Mouse (Mus musculus) mature B cell (primary cell): ENCODE results near the gene Arhgef15.
"Not testable (repeated sequence)": the region's sequence is repeated elsewhere in the genome, so short reads cannot be mapped to it uniquely, and the experiment has no call there.

Experiments
- in situ Hi-C: fragments of 300-500 bp; cut with MboI; formaldehyde crosslinking; loops from 2 replicates; pipeline ENCODE4 v1.14.3; 2019

The Arhgef15 gene

DNA sequence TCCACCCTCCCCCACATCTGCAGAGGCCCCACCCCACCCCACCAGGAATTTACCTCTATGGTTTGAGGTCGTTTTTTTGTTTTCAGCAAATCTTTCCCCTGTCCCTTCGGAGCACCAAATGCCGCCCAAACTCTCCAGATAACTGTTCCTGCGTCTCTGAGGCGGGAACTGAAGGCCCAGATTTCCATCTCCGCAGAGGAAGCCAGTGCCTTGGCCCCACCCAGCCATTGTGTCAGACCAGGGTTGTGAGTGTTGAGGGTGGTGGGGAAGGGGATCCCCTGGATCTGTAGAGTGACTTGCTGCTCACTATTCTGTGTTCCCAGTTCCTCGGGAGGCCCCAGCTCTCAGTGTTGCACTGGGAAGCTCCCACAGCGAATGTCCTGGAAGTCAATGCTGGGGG lies at the start of gene Arhgef15:
Arhgef15 (minus strand) TSS at position 173 of the 400 bp plus-strand sequence.
- in situ Hi-C loops = no loop called here

DNA sequence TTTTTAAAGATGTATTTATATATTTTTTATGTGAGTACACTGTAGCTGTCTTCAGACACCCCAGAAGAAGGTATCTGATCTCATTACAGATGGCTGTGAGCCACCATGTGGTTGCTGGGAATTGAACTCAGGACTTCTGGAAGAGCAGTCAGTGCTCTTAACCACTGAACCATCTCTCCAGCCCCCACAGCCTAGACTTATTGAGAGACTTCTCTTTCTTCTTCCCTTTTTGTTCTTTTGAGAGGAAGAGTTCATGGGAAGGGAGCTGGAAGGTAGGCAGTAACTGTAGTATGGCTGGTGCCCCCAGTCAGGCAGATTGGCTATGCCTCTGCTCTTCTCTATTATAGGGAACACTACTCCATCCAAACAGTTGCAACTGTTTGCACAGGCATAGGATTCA lies 49.3 kb upstream of the Arhgef15 start:
- in situ Hi-C loops = not testable (repeated sequence)

DNA sequence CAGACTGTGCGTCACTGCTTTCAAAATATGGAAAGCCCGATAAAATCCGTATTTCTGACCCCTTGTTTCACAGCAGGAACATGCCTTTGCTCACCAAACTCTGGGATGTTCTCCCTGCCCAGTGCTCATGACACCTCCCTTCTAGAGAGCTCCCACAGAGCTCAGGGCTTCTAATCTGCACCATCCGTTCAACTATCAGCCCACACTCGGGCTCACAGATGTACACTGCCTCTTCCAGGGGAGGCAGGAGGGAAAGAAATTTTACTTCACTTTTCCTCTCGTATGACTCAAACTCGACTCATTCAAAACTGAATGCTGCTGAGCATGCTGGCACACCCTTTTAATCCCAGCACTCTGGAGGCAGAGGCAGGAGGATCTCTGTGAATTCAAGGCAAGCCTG lies 47.9 kb upstream of the Arhgef15 start:
- in situ Hi-C loops = no loop called here

DNA sequence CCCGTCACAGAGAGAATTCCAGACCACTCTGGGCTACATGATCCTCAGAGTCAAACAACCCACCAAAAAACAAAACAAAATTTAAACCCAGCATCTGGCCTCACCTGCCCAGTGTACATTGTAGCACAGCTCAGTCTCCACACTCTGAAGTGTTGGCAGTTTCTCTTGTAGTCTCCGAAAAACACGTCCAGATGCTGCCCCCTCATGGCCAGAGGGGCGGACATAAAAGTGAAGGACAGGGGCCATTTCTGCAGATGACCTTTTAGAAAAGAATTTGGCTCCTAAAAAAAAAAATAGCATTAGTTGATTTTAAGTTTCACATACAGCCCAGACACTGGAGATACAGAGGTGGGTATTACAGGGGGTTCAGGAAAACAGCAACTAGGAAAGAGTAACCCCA lies 46.3 kb upstream of the Arhgef15 start:
- in situ Hi-C loops = no loop called here

DNA sequence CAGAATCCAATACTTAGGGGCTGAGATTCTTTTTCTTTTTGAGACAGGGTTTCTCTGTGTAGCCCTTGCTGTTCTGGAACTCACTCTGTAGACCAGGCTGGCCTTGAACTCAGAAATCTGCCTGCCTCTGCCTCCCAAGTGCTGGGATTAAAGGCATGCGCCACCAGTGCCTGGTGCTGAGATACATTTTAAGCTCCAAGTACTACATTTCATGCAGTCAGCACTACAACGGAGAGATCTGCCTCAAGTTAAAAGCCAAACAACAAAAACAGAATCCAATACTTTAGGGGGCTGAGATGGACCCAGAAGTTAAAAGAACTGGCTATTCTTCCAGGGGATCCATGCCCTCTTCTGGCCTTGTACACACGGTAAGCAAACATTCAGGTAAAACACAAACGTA lies 45.5 kb upstream of the Arhgef15 start:
- in situ Hi-C loops = not testable (repeated sequence)

DNA sequence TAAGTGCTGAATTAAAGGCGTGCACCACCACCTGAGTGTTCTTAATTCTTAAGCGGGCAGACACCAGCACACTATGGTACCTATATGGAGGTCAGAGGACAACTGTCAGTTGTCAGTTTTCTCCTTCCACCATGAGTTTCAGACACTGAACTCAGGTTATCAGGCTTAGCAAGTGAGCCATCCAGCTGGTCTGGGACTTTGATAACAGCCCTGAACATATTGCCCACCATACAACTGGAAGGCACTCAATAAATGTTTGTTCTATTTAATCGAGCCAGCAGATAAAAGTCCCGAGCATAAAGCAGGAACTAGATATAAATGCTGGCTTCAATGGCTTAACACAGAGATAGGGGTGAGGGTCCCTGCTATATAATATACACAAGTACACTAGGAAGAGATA lies 39.8 kb upstream of the Arhgef15 start:
- in situ Hi-C loops = no loop called here

DNA sequence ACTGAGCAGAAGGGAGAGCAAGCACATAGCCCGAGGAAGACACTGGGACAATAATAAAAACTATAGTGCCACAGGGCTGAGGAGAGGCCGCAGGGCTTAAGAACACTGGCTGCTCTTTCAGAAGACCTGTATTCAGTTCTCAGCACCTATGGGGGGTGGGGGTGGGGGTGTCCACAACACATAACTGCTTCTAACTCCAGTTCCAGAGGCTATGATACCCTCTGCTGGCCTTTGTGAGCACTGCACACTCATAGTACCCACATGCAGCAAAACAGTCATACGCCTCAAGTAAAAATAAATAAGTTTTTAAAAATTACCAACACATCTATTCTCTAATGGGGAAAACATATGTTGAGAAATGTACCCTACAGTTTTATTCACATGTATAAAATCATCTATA lies 37.1 kb upstream of the Arhgef15 start:
- in situ Hi-C loops = no loop called here

DNA sequence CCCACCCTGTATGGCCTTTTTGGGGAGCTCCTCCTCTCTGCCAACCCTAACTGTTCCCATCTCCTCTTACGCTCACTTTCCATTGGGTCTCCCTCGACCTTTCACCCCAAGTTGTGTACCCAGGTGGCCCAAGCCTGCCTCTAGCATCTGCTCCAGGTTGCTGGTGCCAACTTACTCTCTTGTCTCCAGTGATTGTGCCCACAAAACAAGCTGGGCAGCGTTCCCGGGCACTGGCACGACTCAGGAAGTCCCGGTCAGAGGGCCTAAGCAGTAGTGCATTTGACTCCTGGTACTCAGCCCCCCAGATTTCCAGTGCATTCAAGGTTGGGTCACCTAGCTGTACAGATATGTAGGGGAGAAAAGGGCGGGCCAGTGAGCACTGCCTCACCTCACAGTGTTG lies 35.8 kb upstream of the Arhgef15 start:
- in situ Hi-C loops = no loop called here

DNA sequence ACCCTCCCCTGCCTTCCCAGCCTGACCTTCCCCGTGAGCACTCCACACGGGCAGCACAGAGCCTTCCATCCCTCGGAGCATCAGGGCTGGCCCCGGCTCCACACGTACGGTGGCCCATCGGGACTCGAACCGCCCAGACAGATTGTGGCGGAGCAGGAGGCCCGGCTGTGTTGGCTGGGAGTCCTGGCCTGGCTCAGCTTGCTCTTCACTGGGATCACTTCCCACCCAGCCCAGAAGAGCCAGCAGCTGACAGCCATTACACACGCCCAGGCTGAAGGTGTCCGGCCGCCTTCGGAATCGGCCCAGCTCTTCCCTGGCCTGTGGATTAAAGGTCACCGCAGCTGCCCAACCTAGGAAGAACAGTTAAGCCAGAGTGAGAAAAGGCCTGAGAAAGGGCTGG lies 31.1 kb upstream of the Arhgef15 start:
- in situ Hi-C loops = loop anchor here (5.0 kb wide), 1 partner anchor 81 kb away; no protein-coding TSS in a partner anchor

DNA sequence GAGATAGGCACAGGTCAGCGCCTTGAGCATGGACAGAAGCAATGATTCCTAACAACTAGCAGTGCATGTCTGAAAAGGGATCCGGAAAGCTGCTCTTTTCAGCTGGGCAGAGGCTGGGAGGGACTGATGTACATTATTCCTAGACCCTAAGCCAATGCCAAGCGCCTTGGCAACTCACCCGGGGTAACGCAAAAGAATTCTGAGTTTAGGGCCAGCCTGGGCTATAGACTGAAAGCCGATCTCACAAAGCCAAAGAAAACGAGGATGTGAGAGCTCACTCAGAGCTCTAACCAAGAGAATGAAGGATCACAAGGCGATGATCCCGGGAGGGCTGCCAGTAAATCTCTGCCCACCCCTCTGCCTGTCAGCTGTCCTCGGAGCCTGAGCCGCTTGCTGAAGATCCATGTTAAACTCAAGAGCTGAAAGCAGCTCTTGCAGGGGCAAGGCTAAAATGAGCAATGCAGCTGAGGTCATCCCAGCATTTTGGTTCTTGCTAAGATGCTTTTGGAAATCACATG lies 30.1 kb upstream of the Arhgef15 start:
- in situ Hi-C loops = loop anchor here (5.0 kb wide), 1 partner anchor 80 kb away; no protein-coding TSS in a partner anchor

DNA sequence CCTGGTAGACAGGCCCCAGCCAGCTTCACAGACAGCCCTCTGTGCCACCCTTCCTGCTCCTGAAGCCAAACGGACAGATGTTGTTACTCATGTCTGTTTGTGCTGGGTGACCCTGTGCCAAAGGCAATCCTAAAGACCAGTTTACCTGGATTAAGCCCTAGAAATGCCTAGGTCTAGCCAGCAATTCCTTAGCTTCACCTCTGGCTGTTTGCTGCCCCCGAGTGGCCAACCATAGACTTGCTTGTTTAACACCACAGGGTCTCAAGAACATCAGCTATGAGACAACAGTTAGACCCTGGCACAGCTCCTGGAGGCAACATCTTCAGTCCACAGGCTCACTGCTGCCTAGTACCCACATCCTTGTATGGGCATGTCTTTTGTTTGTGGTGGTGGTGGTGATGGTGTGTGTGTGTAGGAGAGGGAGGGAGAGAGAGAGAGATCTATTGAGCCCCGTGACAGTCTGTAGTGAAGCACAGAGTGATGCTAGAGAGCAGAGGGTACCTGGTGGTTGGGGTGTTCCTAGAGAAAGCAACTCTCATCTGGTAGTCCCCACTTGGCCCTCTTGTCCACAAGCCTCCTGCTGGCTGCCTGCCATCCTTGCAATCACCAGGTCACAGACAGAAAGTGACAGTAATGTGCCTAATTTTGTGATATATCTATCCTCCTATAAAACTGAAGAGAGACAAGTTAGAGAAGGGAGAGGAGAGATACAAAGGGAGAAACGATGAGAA lies 25.5 kb upstream of the Arhgef15 start:
- in situ Hi-C loops = no loop called here

DNA sequence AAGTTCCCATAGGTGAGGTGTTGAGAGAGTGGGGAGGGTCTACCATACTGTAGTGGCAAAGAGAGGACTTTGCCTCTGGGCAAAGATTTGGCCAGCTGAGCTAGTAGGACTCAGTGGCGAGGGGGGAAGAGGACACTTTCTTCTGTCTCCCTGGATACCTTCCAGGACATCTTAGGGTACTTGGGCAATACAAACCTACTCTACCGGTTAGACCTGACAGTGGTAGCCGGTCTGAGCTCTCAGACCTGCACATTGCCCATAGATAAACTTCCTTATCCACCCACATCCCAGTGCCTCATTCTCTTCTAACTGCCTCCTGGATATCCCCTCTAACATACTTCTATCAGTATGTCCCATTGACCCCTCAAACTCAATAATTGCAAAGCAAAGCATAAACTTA lies 23.6 kb upstream of the Arhgef15 start:
- in situ Hi-C loops = no loop called here

DNA sequence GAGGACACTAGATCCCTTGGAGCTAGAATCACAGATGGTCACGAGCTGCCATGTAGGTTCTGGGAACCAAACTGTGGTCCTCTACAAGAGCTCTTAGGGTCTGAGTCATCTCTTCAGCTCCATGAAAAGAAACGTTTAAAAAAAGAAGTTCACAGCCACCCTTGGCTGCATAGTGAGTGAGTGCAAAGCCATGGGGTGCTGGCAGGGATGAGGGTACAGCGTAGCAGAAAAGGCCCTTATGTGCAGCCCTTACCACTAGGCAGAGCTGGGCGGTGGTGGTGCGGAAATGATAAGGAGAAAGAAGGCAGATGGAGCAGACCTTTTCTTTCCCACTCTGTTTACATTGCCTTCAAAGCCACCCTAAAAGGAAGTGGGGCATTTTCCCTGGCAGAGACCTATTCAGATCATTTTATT lies 22.0 kb upstream of the Arhgef15 start:
- in situ Hi-C loops = no loop called here

DNA sequence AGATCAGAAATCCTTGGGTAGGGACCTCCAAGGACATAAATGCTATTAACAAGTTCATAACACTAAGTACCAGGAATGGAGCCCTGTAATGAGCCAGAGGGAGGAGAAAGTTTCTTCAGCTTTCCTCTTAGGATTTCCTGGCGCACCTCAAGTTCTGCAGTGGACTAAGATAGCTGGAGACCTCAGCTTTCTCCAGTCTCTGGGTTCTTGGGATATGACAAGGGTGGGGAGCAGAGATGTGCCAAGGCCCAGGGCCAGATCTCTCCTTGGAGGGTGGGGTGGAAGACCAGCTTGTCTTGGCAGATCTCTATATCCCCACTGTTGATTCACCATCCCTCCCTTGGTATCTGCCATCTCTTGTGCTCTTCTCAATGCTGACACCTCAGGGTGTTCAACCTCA lies 18.3 kb upstream of the Arhgef15 start:
- in situ Hi-C loops = no loop called here

DNA sequence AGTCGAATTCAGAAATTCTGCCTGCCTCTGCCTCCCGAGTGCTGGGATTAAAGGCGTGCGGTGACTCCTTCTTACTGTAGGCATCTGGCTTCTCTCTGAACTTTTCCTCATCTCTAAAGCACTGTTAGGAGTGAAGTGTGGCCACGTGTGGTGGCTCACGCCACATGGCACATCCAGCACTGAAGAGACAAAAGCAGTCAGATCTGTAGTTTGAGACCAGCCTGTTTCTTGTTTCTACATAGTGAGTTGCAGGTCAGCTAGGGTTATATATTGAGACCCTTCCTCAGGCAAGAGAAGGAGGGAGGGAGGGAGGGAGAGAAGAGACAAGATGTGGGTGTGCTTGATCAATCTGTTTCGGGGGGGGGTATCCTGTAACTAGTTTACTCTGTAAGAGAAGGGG lies 17.8 kb upstream of the Arhgef15 start, which contains the start of gene Rangrf:
Rangrf (minus strand) TSS at position 101 of the 400 bp plus-strand sequence.
- in situ Hi-C loops = no loop called here

DNA sequence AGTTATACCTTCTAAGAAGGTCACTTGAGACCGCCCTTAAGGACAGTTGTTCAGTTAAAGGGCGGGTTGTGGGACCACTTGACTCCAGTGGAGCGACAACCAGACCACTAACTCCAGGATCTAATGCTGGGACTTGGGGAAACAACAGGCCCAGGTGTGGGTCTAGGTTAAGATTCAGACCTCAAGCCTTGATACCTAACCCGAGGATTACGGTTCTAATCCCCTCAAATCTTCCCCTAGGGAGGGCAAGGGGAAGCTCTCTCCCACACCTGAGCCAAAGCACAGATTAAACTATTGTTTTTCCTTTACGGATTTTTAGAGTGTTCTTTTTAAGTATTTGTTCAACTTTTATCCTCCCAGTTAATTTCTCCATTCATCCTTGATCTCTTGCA lies 16.8 kb upstream of the Arhgef15 start:
- in situ Hi-C loops = no loop called here

DNA sequence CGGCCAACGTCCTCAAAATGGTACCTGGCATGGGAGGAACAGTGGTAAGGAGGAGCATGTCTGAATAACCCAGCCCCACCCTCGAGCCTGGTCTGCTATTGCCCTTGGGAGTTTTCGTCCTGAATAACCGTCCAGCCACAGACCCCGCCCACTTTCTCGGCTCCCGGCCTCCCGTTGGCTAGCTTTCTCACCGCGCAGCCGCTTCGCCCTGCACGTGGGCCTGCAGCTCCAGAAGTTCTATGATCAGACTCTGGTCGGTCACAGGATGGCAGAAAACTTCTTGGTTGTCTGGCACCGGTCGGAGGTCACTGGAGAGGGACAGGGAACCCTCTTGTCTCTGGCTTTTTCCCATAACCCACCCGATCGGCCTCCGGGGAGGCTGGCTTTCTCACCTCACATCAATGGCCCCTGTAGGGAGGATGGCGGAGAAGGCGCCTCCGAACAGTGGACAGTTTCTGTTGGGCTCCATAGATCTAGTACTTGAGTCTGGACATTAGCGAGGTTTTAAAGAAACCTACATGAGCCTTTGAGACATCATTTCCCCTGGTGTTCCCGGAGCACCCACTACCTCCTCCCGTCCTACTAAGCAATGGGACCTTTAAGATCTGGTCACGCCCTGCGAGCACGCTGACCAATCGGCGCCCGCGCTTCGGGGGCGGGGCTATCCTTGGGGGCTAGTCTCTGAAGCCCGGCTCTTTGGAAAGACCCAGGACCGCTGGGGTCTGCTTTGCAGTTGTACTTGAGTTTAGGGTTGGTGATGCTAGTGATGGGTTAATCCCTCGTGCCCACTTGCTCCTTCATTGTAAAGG lies 16.2 kb upstream of the Arhgef15 start:
- in situ Hi-C loops = not testable (repeated sequence)

DNA sequence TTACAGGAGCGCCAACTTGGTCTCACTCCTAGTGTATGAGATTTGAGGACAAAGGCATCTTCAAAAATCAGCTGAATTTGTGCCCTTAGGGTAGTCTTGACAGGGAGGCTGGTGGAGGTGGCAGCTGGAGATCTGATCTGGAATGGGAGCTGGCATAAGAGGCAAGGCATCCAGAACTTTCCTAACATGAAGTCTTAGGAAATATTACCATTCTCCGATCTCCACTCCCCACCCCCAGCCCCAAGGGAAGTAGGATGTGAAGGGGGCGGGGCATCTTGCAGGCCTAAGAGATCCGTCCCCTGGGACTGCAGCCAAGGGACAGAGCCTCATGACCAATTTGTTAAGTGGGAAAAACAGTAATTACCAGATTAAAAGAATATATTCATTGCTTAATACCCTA lies 13.0 kb upstream of the Arhgef15 start:
- in situ Hi-C loops = no loop called here

DNA sequence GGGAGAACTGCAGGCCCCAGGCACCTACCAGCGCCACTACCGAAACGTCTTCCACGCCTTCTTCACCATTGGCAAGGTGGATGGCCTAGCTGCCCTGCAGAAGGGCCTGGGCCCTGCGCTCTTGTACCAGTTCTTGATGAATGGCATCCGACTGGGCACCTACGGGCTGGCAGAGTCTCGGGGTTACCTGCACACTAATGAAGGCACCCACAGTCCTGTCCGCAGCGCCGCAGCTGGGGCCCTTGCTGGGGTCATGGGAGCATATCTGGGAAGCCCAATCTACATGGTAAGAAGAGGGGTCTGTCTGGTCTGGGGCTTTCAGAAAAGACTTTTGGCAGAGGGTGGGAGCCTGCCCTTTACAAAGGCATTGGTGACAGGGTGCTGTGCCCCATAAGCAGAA lies 11.5 kb upstream of the Arhgef15 start:
- in situ Hi-C loops = no loop called here

DNA sequence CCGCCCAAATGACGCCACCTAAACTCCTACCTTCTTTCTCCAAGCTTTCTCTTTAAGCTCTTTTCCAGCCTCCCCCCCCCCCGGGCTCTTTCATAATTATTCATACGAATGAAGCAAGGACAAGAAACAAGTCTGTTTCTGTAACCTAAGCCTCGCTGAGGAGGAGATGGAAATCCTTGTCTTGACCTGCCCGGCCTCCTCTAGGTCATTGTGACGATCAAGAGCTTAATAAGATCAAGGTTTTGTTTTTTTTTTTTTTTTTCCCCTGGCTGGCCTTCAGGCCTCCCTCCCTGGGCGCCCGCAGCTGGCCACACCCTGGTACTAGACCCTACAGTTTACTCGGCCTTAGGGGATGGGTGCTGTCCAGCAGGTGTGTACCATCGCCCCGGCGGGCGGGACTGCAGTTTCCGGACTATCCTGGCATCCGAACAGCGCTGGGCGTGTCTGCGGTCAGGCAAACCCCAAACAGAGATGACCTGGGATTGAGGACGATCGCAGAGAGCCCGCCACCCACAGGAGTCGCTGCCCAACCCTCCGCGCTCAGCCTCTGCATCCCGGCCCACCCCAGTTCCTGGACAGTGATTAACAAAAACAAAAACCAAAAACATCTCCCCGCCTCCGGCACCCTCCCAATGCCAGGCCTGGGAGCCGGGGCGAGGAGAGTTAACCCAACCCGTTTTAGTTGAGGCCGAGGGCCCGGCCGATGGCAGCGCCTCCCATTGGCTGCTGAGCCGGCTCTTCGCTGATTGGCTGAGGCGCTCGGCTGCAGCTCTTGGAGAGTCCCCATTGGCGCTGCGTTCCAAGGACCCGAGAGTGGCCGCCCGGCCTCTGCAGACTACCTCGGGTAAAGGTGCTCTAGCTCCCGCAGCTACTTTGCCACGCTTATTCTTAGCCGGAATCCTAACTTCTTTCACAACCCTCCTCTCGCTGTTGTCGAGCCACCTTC lies 10.3 kb upstream of the Arhgef15 start, which contains the start of gene Slc25a35:
Slc25a35 (plus strand) TSS at position 795 of the 946 bp plus-strand sequence.
- in situ Hi-C loops = no loop called here

DNA sequence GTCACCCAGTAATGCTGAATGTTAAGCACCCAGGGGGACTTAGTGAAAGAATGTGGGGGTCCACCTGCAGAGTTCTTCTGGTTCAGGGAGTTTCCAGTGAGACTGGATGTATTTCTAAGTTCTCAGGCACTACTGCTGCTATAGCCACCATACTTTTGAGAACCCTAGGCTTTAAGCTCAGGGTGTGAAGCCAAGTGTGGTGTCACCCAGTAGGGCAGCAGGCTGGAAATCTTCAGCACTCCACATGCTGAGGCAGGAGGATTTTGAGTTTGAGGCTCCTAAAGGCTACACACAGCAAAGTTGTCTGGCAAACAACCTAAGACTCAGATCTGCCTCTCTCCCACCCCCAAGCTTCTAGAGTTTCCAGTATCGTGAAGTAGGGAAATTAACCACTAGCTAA lies 9.3 kb upstream of the Arhgef15 start:
- in situ Hi-C loops = no loop called here

DNA sequence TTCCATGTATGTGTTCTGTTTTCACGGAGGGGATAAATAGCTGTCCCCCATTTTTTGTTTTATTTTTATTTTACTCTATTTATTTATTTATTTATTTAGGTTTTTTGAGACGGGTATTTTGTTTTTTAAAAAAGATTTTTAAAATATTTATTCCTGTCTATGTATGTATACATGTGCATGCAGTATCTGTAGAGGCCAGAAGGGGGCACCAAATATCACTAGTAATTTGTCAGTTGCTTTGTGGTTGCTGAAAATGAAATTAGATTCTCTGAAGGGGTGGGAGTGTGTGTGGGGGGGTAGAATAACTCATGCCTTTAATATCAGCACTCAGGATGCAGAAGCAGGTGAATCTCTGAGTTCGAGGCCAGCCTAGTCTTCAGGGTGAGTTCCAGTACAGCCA lies 8.6 kb upstream of the Arhgef15 start:
- in situ Hi-C loops = no loop called here
